Mouse (Mus musculus) frontal cortex, adult (tissue): ENCODE measurements around the gene Rad51b.

Experiments
- ATAC-seq: cut with Nextera tagmentation; 2 replicates; pipeline ENCODE4 v1.9.2; 2017; ENCODE audit warnings: mild to moderate bottlenecking, moderate library complexity, mixed read lengths; ENCODE audit not compliant: low TSS enrichment

The Rad51b gene

GRCm38 (mm10) chr12:79380190-79380589 is 83.1 kb downstream of the Rad51b start:
- ATAC-seq, result no peak

- ATAC-seq, result no peak
These were observed 84.4 kb downstream of the Rad51b start for GRCm38 (mm10) chr12:79381489-79381888.

GRCm38 (mm10) chr12:79382416-79382815 is 85.3 kb downstream of the Rad51b start:
- ATAC-seq, result no peak

GRCm38 (mm10) chr12:79383583-79383982 is 86.5 kb downstream of the Rad51b start:
- ATAC-seq, result no peak

- no peak for ATAC-seq
These were observed 87.7 kb downstream of the Rad51b start for GRCm38 (mm10) chr12:79384787-79385186.

- no peak for ATAC-seq
These were observed 88.1 kb downstream of the Rad51b start for GRCm38 (mm10) chr12:79385199-79385598.

- no peak for ATAC-seq
These were observed 90.8 kb downstream of the Rad51b start for GRCm38 (mm10) chr12:79387886-79388285.

GRCm38 (mm10) chr12:79389251-79389650 is 92.2 kb downstream of the Rad51b start:
- no peak for ATAC-seq

GRCm38 (mm10) chr12:79389971-79390370 is 92.9 kb downstream of the Rad51b start:
- ATAC-seq, result no peak

GRCm38 (mm10) chr12:79393636-79394035 is 96.6 kb downstream of the Rad51b start:
- no peak for ATAC-seq

GRCm38 (mm10) chr12:79403992-79404391 is 106.9 kb downstream of the Rad51b start:
- ATAC-seq, result no peak

GRCm38 (mm10) chr12:79404494-79404893 is 107.4 kb downstream of the Rad51b start:
- no peak for ATAC-seq

- no peak for ATAC-seq
These were observed 111.6 kb downstream of the Rad51b start for GRCm38 (mm10) chr12:79408677-79409076.

- ATAC-seq, result no peak
These were observed 112.2 kb downstream of the Rad51b start for GRCm38 (mm10) chr12:79409126-79409860.

- ATAC-seq, result no peak
These were observed 115.9 kb downstream of the Rad51b start for GRCm38 (mm10) chr12:79412894-79413507.

GRCm38 (mm10) chr12:79417360-79417759 is 120.3 kb downstream of the Rad51b start:
- ATAC-seq, result no peak

GRCm38 (mm10) chr12:79420605-79421004 is 123.5 kb downstream of the Rad51b start:
- no peak for ATAC-seq

GRCm38 (mm10) chr12:79429507-79430291 is 132.6 kb downstream of the Rad51b start:
- no peak for ATAC-seq

- no peak for ATAC-seq
These were observed 134.1 kb downstream of the Rad51b start for GRCm38 (mm10) chr12:79431138-79431537.

GRCm38 (mm10) chr12:79433724-79434442 is 136.8 kb downstream of the Rad51b start:
- no peak for ATAC-seq

- no peak for ATAC-seq
These were observed 138.4 kb downstream of the Rad51b start for GRCm38 (mm10) chr12:79435474-79435873.

GRCm38 (mm10) chr12:79436035-79436434 is 139.0 kb downstream of the Rad51b start:
- ATAC-seq, result no peak
